Mouse (Mus musculus) left cerebral cortex, adult 2 months (tissue): ENCODE data around the gene Scly. TPM values are rescaled to one million over a fixed set of nuclear protein-coding genes. Genes with fewer than 3 reads are reported as not detected.

Source experiments
- DNase-seq, 2 experiments: peaks; one replicate each; pipeline ENCODE4 v3.0.0; 2021 to 2022; ENCODE audit warnings: low spot score in 2 of 2, mixed read lengths in 1 of 2; ENCODE audit errors: extremely low spot score in 1 of 2
- H3K27ac ChIP-seq: fragments of 200-600 bp; 2 replicates; pipeline ENCODE4 v1.8.1; 2022
- H3K4me3 ChIP-seq: fragments of 200-600 bp; 2 replicates; pipeline ENCODE4 v1.8.1; 2022
- CTCF ChIP-seq: fragments of 200-600 bp; IDR thresholded peaks from 2 replicates; pipeline ENCODE4 v1.8.1; 2022; ENCODE audit warnings: antibody characterized with exemption, mild to moderate bottlenecking, moderate library complexity
- intact Hi-C: fragments of 180-260 bp; cut with DNase I; formaldehyde crosslinking; loops from one replicate; pipeline ENCODE4 v1.15.1; 2025
- total RNA-seq, 2 experiments: library from RNA; stranded (reverse); gene quantifications; 2 replicates each; pipeline ENCODE4 v1.2.3; 2021

Gene Scly
- total RNA-seq, 2 experiments from 2014 or later: 18.3 to 20.0 TPM

DNA sequence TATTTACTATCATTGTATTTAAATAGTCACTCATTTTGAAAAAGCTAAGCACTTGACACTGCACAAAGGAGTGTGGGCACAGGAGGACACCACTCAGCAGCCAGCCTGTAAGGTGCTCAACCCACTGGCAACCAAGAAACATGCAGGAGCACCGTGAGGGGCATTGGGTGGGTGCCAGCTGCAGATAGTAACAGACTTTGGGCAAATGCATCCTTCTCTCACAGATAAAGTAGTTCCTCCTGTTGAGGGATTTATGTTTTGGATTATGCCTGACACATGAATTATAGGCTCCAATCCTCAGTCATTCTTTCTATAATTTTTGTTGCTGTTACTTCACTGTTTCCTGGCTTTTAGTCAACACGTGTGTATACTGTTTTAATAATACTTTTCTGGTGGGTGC is 20.7 kb upstream of the Scly start:
- TF ChIP-seq CTCF: no peak
- intact Hi-C loops: no loop called here
- Histone ChIP-seq H3K27ac (no peak overlapping the region), H3K4me3 (no peak overlapping the region)
- no peak for DNase-seq

- DNase-seq: no peak
- intact Hi-C loops: no loop called here
These were observed 19.6 kb upstream of the Scly start for GRCm38 (mm10) chr1:91278410-91279119.

DNA sequence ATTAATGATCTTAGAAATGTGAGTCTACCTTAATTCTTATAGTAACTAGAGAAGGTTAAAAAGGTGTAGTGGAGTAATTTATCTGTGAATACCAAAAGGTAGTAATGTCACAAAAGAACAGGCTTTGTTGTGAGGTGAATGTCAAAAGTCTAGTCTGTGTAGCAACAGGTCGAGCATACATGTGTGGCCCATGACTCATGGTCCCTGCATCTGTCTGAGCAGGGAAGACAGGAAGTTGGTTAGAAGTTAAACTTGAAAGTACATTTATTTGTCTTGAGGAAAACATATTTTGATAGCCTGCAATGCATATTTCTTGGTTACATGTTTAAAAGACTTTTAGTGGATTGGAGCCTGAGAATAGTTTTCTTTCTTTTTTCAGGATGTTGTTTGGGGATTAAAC is 19.0 kb upstream of the Scly start:
- no peak for DNase-seq
- intact Hi-C loops: no loop called here
- Histone ChIP-seq H3K4me3 (no peak overlapping the region), H3K27ac (no peak overlapping the region)
- TF ChIP-seq CTCF: no peak

More at GRCm38 (mm10) chr1:91278410-91279119, 19.6 kb upstream of the Scly start:
- no peak for TF ChIP-seq CTCF
- Histone ChIP-seq H3K4me3 (no peak overlapping the region), H3K27ac (no peak overlapping the region)

DNA sequence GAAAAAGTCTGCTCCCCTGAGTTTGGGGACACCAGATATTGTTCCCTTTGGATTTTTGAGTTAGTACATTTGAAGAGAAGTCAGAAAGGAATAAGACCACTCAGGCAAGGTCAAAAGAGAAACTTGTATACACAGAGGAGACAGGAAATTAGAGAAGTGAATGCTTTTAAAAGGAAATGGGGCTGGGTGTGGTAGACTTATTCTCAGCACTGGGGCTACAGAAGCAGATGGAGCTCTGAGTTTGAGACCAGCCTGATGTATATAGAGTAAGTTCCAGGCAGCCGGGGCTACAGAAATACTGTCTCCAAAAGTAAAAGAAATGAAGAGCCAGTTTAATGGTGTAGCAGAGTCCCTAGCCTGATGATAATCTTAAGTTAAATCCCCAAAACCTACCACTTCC is 15.6 kb upstream of the Scly start:
- no peak for DNase-seq
- Histone ChIP-seq H3K27ac (no peak overlapping the region), H3K4me3 (no peak overlapping the region)
- no peak for TF ChIP-seq CTCF
- intact Hi-C loops: loop anchor here (5.0 kb wide), 1 partner anchor 660 kb away; no protein-coding TSS in a partner anchor

GRCm38 (mm10) chr1:91289375-91289774 is 8.8 kb upstream of the Scly start:
- intact Hi-C loops: no loop called here
- TF ChIP-seq CTCF: no peak
- DNase-seq: no peak
- Histone ChIP-seq H3K27ac (no peak overlapping the region), H3K4me3 (no peak overlapping the region)

- H3K27ac ChIP-seq: no peak overlapping the region
- intact Hi-C loops: no loop called here
- no peak overlapping the region for H3K4me3 ChIP-seq
- no peak for TF ChIP-seq CTCF
- no peak for DNase-seq
These were observed 5.9 kb upstream of the Scly start for GRCm38 (mm10) chr1:91292101-91292825.

DNA sequence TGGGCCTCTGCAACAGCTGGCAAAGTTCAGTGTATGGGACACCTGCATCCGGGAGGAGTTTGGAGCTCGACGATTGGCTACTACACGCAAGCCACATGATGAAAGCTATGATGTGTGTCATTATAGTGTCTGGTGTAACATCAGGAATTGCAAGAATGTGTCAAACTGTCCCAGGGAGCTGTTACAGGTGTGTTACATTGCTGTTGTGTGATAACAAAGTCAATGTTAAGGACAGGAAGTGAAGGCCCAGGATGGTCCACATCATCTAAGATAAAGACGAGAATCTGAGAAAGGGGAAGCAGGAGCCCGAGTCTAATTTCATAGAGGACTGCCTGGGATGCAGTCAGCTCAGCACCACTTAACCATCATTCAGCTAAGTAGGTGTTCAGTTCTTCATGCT is 2.6 kb upstream of the Scly start:
- DNase-seq: no peak
- intact Hi-C loops: no loop called here

GRCm38 (mm10) chr1:91299026-91299706 is 1.0 kb downstream of the Scly start:
- peak overlapping the region; percentile 95 for H3K4me3 ChIP-seq
- no peak for TF ChIP-seq CTCF
- no peak for DNase-seq
- no peak overlapping the region for H3K27ac ChIP-seq
- intact Hi-C loops: no loop called here

More for the DNA sequence above, 2.6 kb upstream of the Scly start:
- no peak overlapping the region for H3K27ac ChIP-seq
- TF ChIP-seq CTCF: no peak
- H3K4me3 ChIP-seq: no peak overlapping the region

DNA sequence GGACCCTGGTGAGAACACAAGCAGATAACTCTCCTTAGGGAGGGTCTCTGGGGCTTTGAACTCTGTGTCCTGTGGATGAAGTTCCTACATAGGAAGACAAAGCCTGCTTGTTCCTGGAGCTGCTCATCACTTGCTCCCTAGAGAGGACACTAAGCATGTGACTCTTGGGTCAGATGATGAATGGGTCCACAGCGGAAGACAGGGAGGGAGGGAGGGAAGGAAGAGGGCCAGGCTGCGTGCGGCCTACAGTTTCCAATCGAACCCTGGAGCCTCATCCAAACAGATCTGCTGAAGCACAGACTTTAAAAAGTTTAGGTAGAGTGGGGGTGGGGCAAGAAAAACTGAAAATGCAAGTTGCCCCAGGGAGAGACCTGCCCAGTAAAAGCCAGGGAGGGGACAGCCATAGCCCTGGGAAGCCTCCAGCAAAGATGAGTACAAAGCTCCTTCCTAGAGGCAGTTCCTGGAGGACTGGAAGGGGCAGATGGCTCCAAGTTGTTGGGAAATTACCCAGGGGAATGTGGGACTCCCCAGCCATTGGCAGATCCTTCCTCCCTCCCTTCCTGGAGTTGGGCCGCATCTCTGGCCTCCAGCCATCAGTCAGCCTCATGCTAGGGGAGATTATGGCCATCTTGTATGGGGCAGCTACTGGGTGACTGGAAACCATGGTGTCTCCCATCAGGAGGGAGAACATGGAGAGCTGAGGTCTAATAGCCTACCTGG is 1.7 kb downstream of the Scly start:
- no peak for TF ChIP-seq CTCF
- intact Hi-C loops: no loop called here
- no peak overlapping the region for H3K4me3 ChIP-seq
- no peak overlapping the region for H3K27ac ChIP-seq
- DNase-seq: no peak

DNA sequence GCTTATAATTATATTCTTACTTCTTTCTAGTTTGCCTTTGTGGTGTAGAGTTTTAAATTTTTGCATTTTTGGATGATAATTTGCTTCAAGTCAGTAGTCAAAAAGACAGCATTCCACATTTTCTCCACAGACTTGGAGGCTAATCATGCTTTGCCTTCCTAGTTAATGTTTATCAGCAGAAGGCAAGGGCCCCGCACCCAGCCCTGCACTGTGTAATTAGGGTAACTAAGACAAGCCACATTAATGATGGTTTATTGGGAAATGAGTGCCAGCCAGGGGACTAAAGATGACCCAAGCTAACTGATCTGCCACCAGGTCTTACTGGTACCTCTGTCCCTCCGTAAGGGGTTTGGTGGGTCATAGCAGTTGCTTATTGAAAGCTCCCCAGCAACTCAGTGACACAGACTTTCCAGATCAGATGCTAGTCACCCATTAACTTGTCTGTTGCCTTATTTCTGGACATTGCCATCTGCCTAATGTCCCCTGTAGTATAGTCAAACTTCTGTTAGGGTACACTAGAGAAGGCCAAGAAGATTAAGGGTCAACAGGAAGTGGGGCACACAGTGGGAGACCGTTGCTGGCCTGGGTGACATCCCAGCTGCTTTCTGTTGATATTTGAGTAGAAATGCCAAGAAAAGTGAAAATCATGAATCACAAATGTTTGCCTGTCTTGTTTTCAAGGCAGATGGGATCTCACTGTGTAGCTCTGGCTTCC is 3.2 kb downstream of the Scly start:
- TF ChIP-seq CTCF: no peak
- intact Hi-C loops: no loop called here
- H3K27ac ChIP-seq: no peak overlapping the region
- no peak overlapping the region for H3K4me3 ChIP-seq
- DNase-seq: no peak

- DNase-seq: no peak
- Histone ChIP-seq H3K4me3 (no peak overlapping the region), H3K27ac (no peak overlapping the region)
- intact Hi-C loops: no loop called here
- no peak for TF ChIP-seq CTCF
These were observed 3.9 kb downstream of the Scly start for GRCm38 (mm10) chr1:91302021-91302420.
